In genomic region chr9:62345081-62345481, GRCm38 (mm10) we compare ENCODE assay signal across 8 mouse cellular contexts. TPM values are rescaled to one million over a fixed set of nuclear protein-coding genes. Genes with fewer than 3 reads are reported as not detected.
DNase-seq lines count a peak whose midpoint lies in the region; ATAC-seq and TF ChIP-seq lines count a peak whose summit lies in the region.

No protein-coding gene starts in this region.

- no peaks in the 10 kb centered on the region for H3K27me3 ChIP-seq in lung, embryonic 14.5 days (ENCODE audit: insufficient read depth, low read length)
- no peaks in the 10 kb centered on the region for H3K27me3 ChIP-seq in embryonic facial prominence, embryonic 10.5 days (replicated peaks; ENCODE audit: low read depth, poor library complexity, severe bottlenecking)
- no peaks in the 10 kb centered on the region for H3K27me3 ChIP-seq in hindbrain, embryonic 11.5 days (ENCODE audit: control insufficient read depth, insufficient read depth, low read length)
- no peaks in the 10 kb centered on the region for H3K27me3 ChIP-seq in limb, embryonic 14.5 days (ENCODE audit: control insufficient read depth, insufficient read depth, low read length)
- no peaks in the 10 kb centered on the region for H3K27me3 ChIP-seq in stomach, postnatal 0 days (ENCODE audit: control insufficient read depth, insufficient read depth, low read length)

- H3K4me3 ChIP-seq in lung, embryonic 14.5 days (ENCODE audit: low read depth, low read length) = peak overlapping the region; percentile 75
- peak overlapping the region; percentile 95 for H3K4me3 ChIP-seq in embryonic facial prominence, embryonic 10.5 days
- H3K4me3 ChIP-seq in hindbrain, embryonic 11.5 days (ENCODE audit: low read depth, low read length) = peak overlapping the region; percentile 78
- peak overlapping the region; percentile 88 for H3K4me3 ChIP-seq in limb, embryonic 14.5 days (replicated peaks; ENCODE audit: low read length)
- H3K4me3 ChIP-seq in stomach, postnatal 0 days (ENCODE audit: low read depth, low read length) = peak overlapping the region; percentile 89

- TF ChIP-seq CTCF in lung, embryonic 14.5 days (IDR thresholded peaks at IDR 0.05; ENCODE audit: low read depth) = no peak
- TF ChIP-seq CTCF in stomach, postnatal 0 days (IDR thresholded peaks at IDR 0.05; ENCODE audit: low read depth) = no peak

- ATAC-seq in lung, embryonic 14.5 days (ENCODE audit: insufficient read depth) = no peak
- no peak for ATAC-seq in hindbrain, embryonic 11.5 days (ENCODE audit: low FRiP score)
- no peak for ATAC-seq in limb, embryonic 14.5 days (ENCODE audit: low FRiP score, low read depth)
- no peak for ATAC-seq in stomach, postnatal 0 days (ENCODE audit: low FRiP score, low TSS enrichment)

- H3K9ac ChIP-seq in lung, embryonic 14.5 days = peak overlapping the region; percentile 98
- peak overlapping the region; percentile 76 for H3K9ac ChIP-seq in hindbrain, embryonic 11.5 days (ENCODE audit: low read depth, low read length)
- peak overlapping the region; percentile 98 for H3K9ac ChIP-seq in limb, embryonic 14.5 days (ENCODE audit: low read depth, low read length, severe bottlenecking)
- H3K9ac ChIP-seq in stomach, postnatal 0 days (ENCODE audit: low read length) = peak overlapping the region; percentile 97

- peaks cover 8% of the 10 kb centered on the region for H3K4me1 ChIP-seq in lung, embryonic 14.5 days (ENCODE audit: insufficient read depth)
- peaks cover 60% of the 10 kb centered on the region for H3K4me1 ChIP-seq in embryonic facial prominence, embryonic 10.5 days
- peaks cover 7% of the 10 kb centered on the region for H3K4me1 ChIP-seq in hindbrain, embryonic 11.5 days (replicated peaks; ENCODE audit: control insufficient read depth, insufficient read depth, low read length)
- peaks cover 25% of the 10 kb centered on the region for H3K4me1 ChIP-seq in limb, embryonic 14.5 days (ENCODE audit: control insufficient read depth, insufficient read depth, low read length)
- peaks cover 10% of the 10 kb centered on the region; the same call in 1 of the 2 replicates for H3K4me1 ChIP-seq in stomach, postnatal 0 days (replicated peaks; ENCODE audit: control insufficient read depth, insufficient read depth)

- no peak for TF ChIP-seq POLR2A in limb, embryonic 14.5 days (IDR thresholded peaks at IDR 0.05; ENCODE audit: borderline replicate concordance, extremely low read depth, insufficient read depth, insufficient read length)

- peak overlapping the region; percentile 100 for H3K27ac ChIP-seq in lung, embryonic 14.5 days (ENCODE audit: low read depth)
- peak overlapping the region; percentile 100 for H3K27ac ChIP-seq in embryonic facial prominence, embryonic 10.5 days (replicated peaks)
- H3K27ac ChIP-seq in hindbrain, embryonic 11.5 days (ENCODE audit: low read depth, low read length) = peak overlapping the region; percentile 96
- peak overlapping the region; percentile 99 for H3K27ac ChIP-seq in limb, embryonic 14.5 days (replicated peaks; ENCODE audit: low read depth, low read length)
- H3K27ac ChIP-seq in stomach, postnatal 0 days (replicated peaks) = peak overlapping the region; percentile 99

- TF ChIP-seq EP300 in stomach, postnatal 0 days (optimal IDR thresholded peaks at IDR 0.05) = no peak

- H3K9me3 ChIP-seq in lung, embryonic 14.5 days (ENCODE audit: low read depth, low read length) = no peaks in the 10 kb centered on the region
- no peaks in the 10 kb centered on the region for H3K9me3 ChIP-seq in embryonic facial prominence, embryonic 10.5 days
- no peaks in the 10 kb centered on the region for H3K9me3 ChIP-seq in hindbrain, embryonic 11.5 days (ENCODE audit: control insufficient read depth, low read length)
- no peaks in the 10 kb centered on the region for H3K9me3 ChIP-seq in limb, embryonic 14.5 days (ENCODE audit: control insufficient read depth, low read length)
- H3K9me3 ChIP-seq in stomach, postnatal 0 days (ENCODE audit: control insufficient read depth, low read length) = no peaks in the 10 kb centered on the region

- peak overlapping the region; percentile 89 for H3K4me2 ChIP-seq in lung, embryonic 14.5 days
- peak overlapping the region; percentile 88 for H3K4me2 ChIP-seq in hindbrain, embryonic 11.5 days (replicated peaks; ENCODE audit: low read depth, low read length)
- peak overlapping the region; percentile 73 for H3K4me2 ChIP-seq in limb, embryonic 14.5 days (replicated peaks; ENCODE audit: low read depth, low read length, severe bottlenecking)
- peak overlapping the region; percentile 98 for H3K4me2 ChIP-seq in stomach, postnatal 0 days (replicated peaks; ENCODE audit: low read depth)

- DNase-seq in lung, embryonic 14.5 days = peak; percentile 48
- DNase-seq in lung, adult 18-20 months = no peak
- DNase-seq in embryonic facial prominence, embryonic 10.5 days (ENCODE audit: low spot score) = peak; percentile 43
- DNase-seq in hindbrain, embryonic 11.5 days (ENCODE audit: low spot score) = no peak
- no peak for DNase-seq in limb, embryonic 14.5 days (ENCODE audit: low spot score)
- no peak for DNase-seq in stomach, postnatal 0 days (ENCODE audit: low spot score)
- DNase-seq in right cerebral cortex, postnatal 36 days (ENCODE audit: low spot score in 2 of 2) = no peak
- no peak for DNase-seq in frontal cortex, postnatal 36 days (ENCODE audit: low spot score in 2 of 2)

- no peaks in the 10 kb centered on the region for H3K36me3 ChIP-seq in lung, embryonic 14.5 days (ENCODE audit: insufficient read depth)
- H3K36me3 ChIP-seq in embryonic facial prominence, embryonic 10.5 days (replicated peaks) = peaks cover 21% of the 10 kb centered on the region
- H3K36me3 ChIP-seq in hindbrain, embryonic 11.5 days (ENCODE audit: control insufficient read depth, insufficient read depth, low read length) = no peaks in the 10 kb centered on the region
- no peaks in the 10 kb centered on the region for H3K36me3 ChIP-seq in limb, embryonic 14.5 days (ENCODE audit: control insufficient read depth, insufficient read depth, low read length)
- no peaks in the 10 kb centered on the region for H3K36me3 ChIP-seq in stomach, postnatal 0 days (ENCODE audit: control insufficient read depth, insufficient read depth, low read length)

- 14% methylated on average over 11 of the region's 11 CpGs for WGBS in lung, embryonic 14.5 days
- WGBS in embryonic facial prominence, embryonic 10.5 days = 6% methylated on average over 11 of the region's 11 CpGs
- WGBS in hindbrain, embryonic 11.5 days = 14% methylated on average over 11 of the region's 11 CpGs
- WGBS in limb, embryonic 14.5 days = 5% methylated on average over 11 of the region's 11 CpGs
- 23% methylated on average over 11 of the region's 11 CpGs for WGBS in stomach, postnatal 0 days

RNA-seq across cellular contexts. Expression of gene Anp32a, which starts 4.0 kb away (rescaled TPM):
- polyA plus RNA-seq in lung, embryonic 14.5 days (2014; fragmentation: Nextera tagmentation; extraction: Ambion mirVana) = 134 and 135 TPM in 2 replicates
- polyA plus RNA-seq in embryonic facial prominence, embryonic 10.5 days (2016; fragmentation: Nextera tagmentation; extraction: Ambion mirVana) = 208 and 232 TPM in 2 replicates
- 220 and 221 TPM in 2 replicates for polyA plus RNA-seq in hindbrain, embryonic 11.5 days (2014; fragmentation: Nextera tagmentation; extraction: Ambion mirVana)
- 143 and 468 TPM in 2 replicates for polyA plus RNA-seq in limb, embryonic 14.5 days (2012; rRNA removed)
- polyA plus RNA-seq in limb, embryonic 14.5 days (2014; fragmentation: Nextera tagmentation; extraction: Ambion mirVana) = 104 and 124 TPM in 2 replicates
- polyA plus RNA-seq in stomach, postnatal 0 days (2015; fragmentation: Nextera tagmentation; extraction: Ambion mirVana) = 67.9 and 89.9 TPM in 2 replicates

Comparison
In these comparisons a context has a peak if more than half of its experiments do, and no peak if none do; other contexts are left out.
1. DNase-seq: peak in lung, embryonic 14.5 days (single experiment) and embryonic facial prominence, embryonic 10.5 days (single experiment); none in lung, adult 18-20 months (0 of 2), hindbrain, embryonic 11.5 days (single experiment), limb, embryonic 14.5 days (single experiment), stomach, postnatal 0 days (single experiment), right cerebral cortex, postnatal 36 days (0 of 2) and frontal cortex, postnatal 36 days (0 of 2).
2. Peak in every context shown above with its lines, with median percentiles within 50 percentile points of each other: H3K27ac ChIP-seq, H3K4me2 ChIP-seq, H3K4me3 ChIP-seq and H3K9ac ChIP-seq.